Comparison of ENCODE assay signal across 20 mouse cellular contexts in genomic region chr3:110290485-110291045, GRCm38 (mm10). TPM values are rescaled to one million over a fixed set of nuclear protein-coding genes. Genes with fewer than 3 reads are reported as not detected.
DNase-seq lines count a peak whose midpoint lies in the region; ATAC-seq and TF ChIP-seq lines count a peak whose summit lies in the region.
"Had no signal": no experiment of that assay in that cellular context is flagged by ENCODE, and none has a peak within 500 bp of the region (broad histone marks: within the 10 kb centered on the region; RNA-seq: fewer than 3 reads in every experiment).

No protein-coding gene starts in this region.

- no peaks in the 10 kb centered on the region for H3K36me3 ChIP-seq in forebrain, embryonic 13.5 days (ENCODE audit: poor library complexity, severe bottlenecking)
- no peaks in the 10 kb centered on the region for H3K36me3 ChIP-seq in forebrain, embryonic 11.5 days (ENCODE audit: control insufficient read depth, insufficient read depth, low read length)
- H3K36me3 ChIP-seq in forebrain, embryonic 16.5 days (ENCODE audit: control insufficient read depth, insufficient read depth), result no peaks in the 10 kb centered on the region
- no peaks in the 10 kb centered on the region for H3K36me3 ChIP-seq in intestine, embryonic 15.5 days
- H3K36me3 ChIP-seq: heart, embryonic 15.5 days; hindbrain, embryonic 13.5 days had no signal

- no peak for TF ChIP-seq CTCF in gastrocnemius, adult 2 months (IDR thresholded peaks at IDR 0.05)

- ATAC-seq in forebrain, embryonic 13.5 days, result peak; percentile 51
- ATAC-seq in forebrain, embryonic 11.5 days (replicated peaks; ENCODE audit: low FRiP score), result no peak
- ATAC-seq in forebrain, embryonic 16.5 days, result peak; percentile 62
- ATAC-seq in intestine, embryonic 15.5 days, result no peak
- ATAC-seq: hindbrain, postnatal 0 days had no signal

- no peak for DNase-seq in forebrain, embryonic 11.5 days (ENCODE audit: low spot score)
- no peak for DNase-seq in gastrocnemius, adult 2 months
- DNase-seq in gastrocnemius, adult 18-20 months (ENCODE audit: low spot score), result no peak
- no peak for DNase-seq in left cerebral cortex, postnatal 36 days (ENCODE audit: low spot score in 2 of 2)
- DNase-seq: adrenal gland, adult 8-10 months; adrenal gland, postnatal 36 days; cerebellum, adult 11-12 months; cerebellum, adult 9-10 months; cerebellum, postnatal 25 days; gastrocnemius, postnatal 14 days; heart, adult 2 months; heart, postnatal 14 days; kidney, adult 18-20 months had no signal

- no peak overlapping the region for H3K4me2 ChIP-seq in forebrain, embryonic 13.5 days
- no peak overlapping the region for H3K4me2 ChIP-seq in forebrain, embryonic 11.5 days (ENCODE audit: low read depth, low read length, severe bottlenecking)
- no peak overlapping the region for H3K4me2 ChIP-seq in forebrain, embryonic 16.5 days (ENCODE audit: low read length)
- no peak overlapping the region for H3K4me2 ChIP-seq in intestine, embryonic 15.5 days (replicated peaks)
- H3K4me2 ChIP-seq: heart, embryonic 11.5 days; heart, embryonic 15.5 days; hindbrain, embryonic 13.5 days had no signal

- no peak overlapping the region for H3K4me3 ChIP-seq in forebrain, embryonic 13.5 days
- H3K4me3 ChIP-seq in forebrain, embryonic 11.5 days (ENCODE audit: low read depth, low read length), result no peak overlapping the region
- peak overlapping the region; percentile 51 for H3K4me3 ChIP-seq in gastrocnemius, adult 2 months
- H3K4me3 ChIP-seq in forebrain, embryonic 16.5 days (replicated peaks; ENCODE audit: low read length), result no peak overlapping the region
- no peak overlapping the region for H3K4me3 ChIP-seq in intestine, embryonic 15.5 days (replicated peaks)
- H3K4me3 ChIP-seq: heart, adult 2 months; heart, embryonic 15.5 days; hindbrain, embryonic 13.5 days had no signal

- H3K9me3 ChIP-seq in forebrain, embryonic 13.5 days (replicated peaks), result no peaks in the 10 kb centered on the region
- no peaks in the 10 kb centered on the region for H3K9me3 ChIP-seq in forebrain, embryonic 11.5 days (ENCODE audit: control insufficient read depth, low read length)
- 0 out of 2 replicates have a peak, but pooled peaks cover 2% of the 10 kb centered on the region for H3K9me3 ChIP-seq in forebrain, embryonic 16.5 days (ENCODE audit: control insufficient read depth, low read length)
- no peaks in the 10 kb centered on the region for H3K9me3 ChIP-seq in intestine, embryonic 15.5 days
- H3K9me3 ChIP-seq: heart, embryonic 15.5 days; hindbrain, embryonic 13.5 days had no signal

- H3K27me3 ChIP-seq in forebrain, embryonic 13.5 days, result no peaks in the 10 kb centered on the region
- H3K27me3 ChIP-seq in forebrain, embryonic 11.5 days (ENCODE audit: control insufficient read depth, insufficient read depth, low read length), result no peaks in the 10 kb centered on the region
- H3K27me3 ChIP-seq in forebrain, embryonic 16.5 days (replicated peaks; ENCODE audit: control insufficient read depth, insufficient read depth, low read length), result no peaks in the 10 kb centered on the region
- no peaks in the 10 kb centered on the region for H3K27me3 ChIP-seq in intestine, embryonic 15.5 days (replicated peaks)
- H3K27me3 ChIP-seq: heart, embryonic 15.5 days; hindbrain, embryonic 13.5 days had no signal

- intact Hi-C loops in gastrocnemius, adult 2 months (cut with DNase I), result no loop called here
- intact Hi-C loops in left cerebral cortex, postnatal 36 days (cut with DNase I), result no loop called here

- no peak overlapping the region for H3K9ac ChIP-seq in forebrain, embryonic 13.5 days
- H3K9ac ChIP-seq in forebrain, embryonic 11.5 days (ENCODE audit: low read length), result no peak overlapping the region
- H3K9ac ChIP-seq in forebrain, embryonic 16.5 days (replicated peaks; ENCODE audit: low read depth, low read length), result no peak overlapping the region
- no peak overlapping the region for H3K9ac ChIP-seq in intestine, embryonic 15.5 days
- H3K9ac ChIP-seq: heart, embryonic 15.5 days; hindbrain, embryonic 13.5 days had no signal

- 75% methylated on average over 8 of the region's 8 CpGs for WGBS in forebrain, embryonic 13.5 days
- WGBS in forebrain, embryonic 11.5 days, result 82% methylated on average over 8 of the region's 8 CpGs
- 49% methylated on average over 8 of the region's 8 CpGs for WGBS in forebrain, embryonic 16.5 days
- WGBS in intestine, embryonic 15.5 days, result 72% methylated on average over 8 of the region's 8 CpGs

- no peaks in the 10 kb centered on the region for H3K4me1 ChIP-seq in forebrain, embryonic 13.5 days
- H3K4me1 ChIP-seq in forebrain, embryonic 11.5 days (replicated peaks; ENCODE audit: control insufficient read depth, insufficient read depth, low read length), result no peaks in the 10 kb centered on the region
- H3K4me1 ChIP-seq in forebrain, embryonic 16.5 days (replicated peaks; ENCODE audit: control insufficient read depth, insufficient read depth, low read length), result no peaks in the 10 kb centered on the region
- no peaks in the 10 kb centered on the region for H3K4me1 ChIP-seq in intestine, embryonic 15.5 days (replicated peaks)
- H3K4me1 ChIP-seq: heart, embryonic 15.5 days; hindbrain, embryonic 13.5 days had no signal

- H3K27ac ChIP-seq in forebrain, embryonic 13.5 days, result no peak overlapping the region
- H3K27ac ChIP-seq in forebrain, embryonic 11.5 days (ENCODE audit: low read depth, low read length), result no peak overlapping the region
- no peak overlapping the region for H3K27ac ChIP-seq in gastrocnemius, adult 2 months
- H3K27ac ChIP-seq in forebrain, embryonic 16.5 days (ENCODE audit: low read length), result no peak overlapping the region
- H3K27ac ChIP-seq in intestine, embryonic 15.5 days, result no peak overlapping the region
- H3K27ac ChIP-seq: heart, adult 2 months; heart, embryonic 15.5 days; hindbrain, embryonic 13.5 days; hindbrain, postnatal 0 days had no signal

RNA-seq across cellular contexts. Expression of gene Prmt6, which starts 39.8 kb away (rescaled TPM):
- polyA plus RNA-seq in forebrain, embryonic 13.5 days (2015; fragmentation: Nextera tagmentation; extraction: Ambion mirVana), result 21.8 TPM in 2 replicates
- polyA plus RNA-seq in forebrain, embryonic 11.5 days (2014; fragmentation: Nextera tagmentation; extraction: Ambion mirVana), result 28.3 and 28.6 TPM in 2 replicates
- total RNA-seq in gastrocnemius, adult 2 months (2021), result 1 to 10 TPM; 2.5 to 3.6 TPM
- 1 to 10 TPM; 2.6 to 2.9 TPM for total RNA-seq in gastrocnemius, adult 18-20 months (2021)
- 20.2 and 24.0 TPM in 2 replicates for polyA plus RNA-seq in forebrain, embryonic 16.5 days (2015; fragmentation: Nextera tagmentation; extraction: Ambion mirVana)
- 16.8 and 18.0 TPM in 2 replicates for polyA plus RNA-seq in intestine, embryonic 15.5 days (2015; fragmentation: Nextera tagmentation; extraction: Ambion mirVana)
- total RNA-seq in left cerebral cortex, postnatal 36 days (2021), result 10 to 100 TPM; 13.7 to 14.6 TPM

Comparison
In these comparisons a context has a peak if more than half of its experiments do, and no peak if none do; other contexts are left out.
1. ATAC-seq: peak in forebrain, embryonic 13.5 days (single experiment) and forebrain, embryonic 16.5 days (single experiment); none in forebrain, embryonic 11.5 days (single experiment) and intestine, embryonic 15.5 days (single experiment).